Mouse (Mus musculus) hindbrain, embryonic 16.5 days (tissue): ENCODE data around the gene Fkbp5. TPM values are rescaled to one million over a fixed set of nuclear protein-coding genes. Genes with fewer than 3 reads are reported as not detected.

Experiments used
- ATAC-seq: fragments of 200-750 bp; cut with Nextera tagmentation; 2 replicates; pipeline ENCODE4 v1.8.0; 2017; ENCODE audit warnings: moderate TSS enrichment, moderate library complexity
- H3K27ac ChIP-seq: fragments of 300-500 bp; sonication (generic); 2 replicates; pipeline ENCODE4 v1.5.1; 2014; ENCODE audit warnings: low read depth, mild to moderate bottlenecking, control low read depth, low read length, moderate library complexity
- H3K27me3 ChIP-seq: fragments of 300-500 bp; sonication (generic); replicated peaks from 2 replicates; pipeline ENCODE4 v1.6.1; 2014; ENCODE audit warnings: low read length; ENCODE audit not compliant: control insufficient read depth, insufficient read depth
- H3K36me3 ChIP-seq: fragments of 300-500 bp; sonication (generic); 2 replicates; pipeline ENCODE4 v1.6.1; 2014; ENCODE audit warnings: mild to moderate bottlenecking, low read length, moderate library complexity, mixed read lengths; ENCODE audit not compliant: control insufficient read depth, insufficient read depth
- H3K4me1 ChIP-seq: fragments of 300-500 bp; sonication (generic); 2 replicates; pipeline ENCODE4 v1.6.1; 2014; ENCODE audit warnings: low read depth, low read length; ENCODE audit not compliant: control insufficient read depth, insufficient read depth
- H3K4me2 ChIP-seq: fragments of 300-500 bp; sonication (generic); 2 replicates; pipeline ENCODE4 v1.6.1; 2014; ENCODE audit warnings: mild to moderate bottlenecking, low read length, control low read depth, moderate library complexity
- H3K4me3 ChIP-seq: fragments of 300-500 bp; sonication (generic); 2 replicates; pipeline ENCODE4 v1.5.1; 2014; ENCODE audit warnings: mild to moderate bottlenecking, low read length, control low read depth, moderate library complexity
- H3K9ac ChIP-seq: fragments of 300-500 bp; sonication (generic); 2 replicates; pipeline ENCODE4 v1.6.1; 2014; ENCODE audit warnings: low read depth, mild to moderate bottlenecking, control low read depth, low read length, moderate library complexity
- H3K9me3 ChIP-seq: fragments of 300-500 bp; sonication (generic); 2 replicates; pipeline ENCODE4 v1.6.1; 2014; ENCODE audit warnings: mild to moderate bottlenecking, low read length, moderate library complexity; ENCODE audit not compliant: control insufficient read depth
- WGBS: fragments of 180-500 bp; shearing (Covaris S2); extraction: QIAGEN DNeasy Blood & Tissue Kit; methylation state at CpG from one replicate; pipeline ENCODE4 v1.1.7; 2014; 5-methylcytosine and 5-hydroxymethylcytosine counted together
- polyA plus RNA-seq: library from polyadenylated mRNA; unstranded; fragments of >200 nt; fragmentation: Nextera tagmentation; extraction: Ambion mirVana; gene quantifications from 2 replicates; pipeline ENCODE4 v1.2.1, GENCODE M21; 2015

Fkbp5 gene
- polyA plus RNA-seq, 1 experiment from 2014 or later, result 26.7 TPM

- 97% methylated on average over 3 of the region's 3 CpGs for WGBS
- H3K27me3 ChIP-seq, result peaks cover 6% of the 10 kb centered on the region
- no peak for ATAC-seq
These were observed 2.5 kb upstream of the Fkbp5 start for GRCm38 (mm10) chr17:28519827-28520226.

GRCm38 (mm10) chr17:28518615-28519071 lies 1.3 kb upstream of the Fkbp5 start:
- WGBS, result 9% methylated on average over 8 of the region's 8 CpGs
- Histone ChIP-seq H3K4me1 (peaks cover 21% of the 10 kb centered on the region), H3K36me3 (no peaks in the 10 kb centered on the region), H3K27me3 (peaks cover 6% of the 10 kb centered on the region), H3K4me2 (peak overlapping the region; percentile 94), H3K9ac (peak overlapping the region; percentile 77), H3K9me3 (no peaks in the 10 kb centered on the region), H3K27ac (peak overlapping the region; percentile 72), H3K4me3 (peak overlapping the region; percentile 53)
- no peak for ATAC-seq

More at GRCm38 (mm10) chr17:28519827-28520226, 2.5 kb upstream of the Fkbp5 start:
- H3K9me3 ChIP-seq, result no peaks in the 10 kb centered on the region
- no peaks in the 10 kb centered on the region for H3K36me3 ChIP-seq
- peaks cover 21% of the 10 kb centered on the region for H3K4me1 ChIP-seq
- no peak overlapping the region for H3K4me3 ChIP-seq
- no peak overlapping the region for H3K4me2 ChIP-seq
- no peak overlapping the region for H3K9ac ChIP-seq
- H3K27ac ChIP-seq, result no peak overlapping the region

GRCm38 (mm10) chr17:28517956-28518614 lies 758 bp upstream of the Fkbp5 start:
- no peaks in the 10 kb centered on the region for H3K9me3 ChIP-seq
- H3K4me1 ChIP-seq, result peaks cover 18% of the 10 kb centered on the region
- peak overlapping the region; percentile 72 for H3K27ac ChIP-seq
- peak overlapping the region; percentile 77 for H3K9ac ChIP-seq
- peak overlapping the region; percentile 94 for H3K4me2 ChIP-seq
- ATAC-seq, result peak; percentile 70
- WGBS, result under 1% methylated on average over 31 of the region's 46 CpGs
- peaks cover 6% of the 10 kb centered on the region for H3K27me3 ChIP-seq
- H3K4me3 ChIP-seq, result peak overlapping the region; percentile 53
- H3K36me3 ChIP-seq, result no peaks in the 10 kb centered on the region

- Histone ChIP-seq H3K4me2 (peak overlapping the region; percentile 94), H3K4me3 (no peak overlapping the region; the same call in 1 of the 2 replicates), H3K27ac (no peak overlapping the region), H3K9me3 (no peaks in the 10 kb centered on the region), H3K36me3 (no peaks in the 10 kb centered on the region), H3K4me1 (peaks cover 13% of the 10 kb centered on the region), H3K9ac (no peak overlapping the region), H3K27me3 (peaks cover 6% of the 10 kb centered on the region)
- 84% methylated on average over 4 of the region's 4 CpGs for WGBS
- ATAC-seq, result no peak
These were observed 446 bp downstream of the Fkbp5 start for GRCm38 (mm10) chr17:28516881-28517280.

GRCm38 (mm10) chr17:28515431-28516341 lies 1.6 kb downstream of the Fkbp5 start:
- H3K27ac ChIP-seq, result no peak overlapping the region
- no peak; the same call in 1 of the 2 replicates for ATAC-seq

GRCm38 (mm10) chr17:28514555-28514954 lies 2.8 kb downstream of the Fkbp5 start:
- WGBS, result 51% methylated on average over 5 of the region's 5 CpGs
- ATAC-seq, result no peak
- peaks cover 15% of the 10 kb centered on the region for H3K4me1 ChIP-seq

More at GRCm38 (mm10) chr17:28515431-28516341, 1.6 kb downstream of the Fkbp5 start:
- Histone ChIP-seq H3K9me3 (no peaks in the 10 kb centered on the region), H3K36me3 (no peaks in the 10 kb centered on the region), H3K4me3 (no peak overlapping the region), H3K4me2 (no peak overlapping the region), H3K9ac (no peak overlapping the region), H3K27me3 (peaks cover 2% of the 10 kb centered on the region), H3K4me1 (peaks cover 15% of the 10 kb centered on the region)
- 63% methylated on average over 10 of the region's 10 CpGs for WGBS

GRCm38 (mm10) chr17:28513844-28514243 lies 3.5 kb downstream of the Fkbp5 start:
- no peak overlapping the region for H3K4me2 ChIP-seq
- H3K36me3 ChIP-seq, result no peaks in the 10 kb centered on the region
- no peak overlapping the region for H3K4me3 ChIP-seq
- WGBS, result 72% methylated on average over 7 of the region's 7 CpGs
- H3K27ac ChIP-seq, result no peak overlapping the region
- no peaks in the 10 kb centered on the region; the same call in 1 of the 2 replicates for H3K27me3 ChIP-seq
- ATAC-seq, result no peak
- no peaks in the 10 kb centered on the region for H3K9me3 ChIP-seq
- H3K9ac ChIP-seq, result no peak overlapping the region
- peaks cover 14% of the 10 kb centered on the region for H3K4me1 ChIP-seq

More at GRCm38 (mm10) chr17:28514555-28514954, 2.8 kb downstream of the Fkbp5 start:
- Histone ChIP-seq H3K4me3 (no peak overlapping the region), H3K9me3 (no peaks in the 10 kb centered on the region), H3K27me3 (no peaks in the 10 kb centered on the region; the same call in 1 of the 2 replicates), H3K36me3 (no peaks in the 10 kb centered on the region), H3K27ac (no peak overlapping the region), H3K9ac (no peak overlapping the region), H3K4me2 (no peak overlapping the region)

GRCm38 (mm10) chr17:28513337-28513736 lies 4.0 kb downstream of the Fkbp5 start:
- H3K4me3 ChIP-seq, result no peak overlapping the region
- H3K9ac ChIP-seq, result no peak overlapping the region
- no peak for ATAC-seq
- peaks cover 9% of the 10 kb centered on the region for H3K4me1 ChIP-seq
- no peaks in the 10 kb centered on the region for H3K36me3 ChIP-seq
- no peaks in the 10 kb centered on the region; the same call in 1 of the 2 replicates for H3K27me3 ChIP-seq
- H3K27ac ChIP-seq, result no peak overlapping the region
- H3K4me2 ChIP-seq, result no peak overlapping the region
- 71% methylated on average over 1 of the region's 1 CpGs for WGBS
- no peaks in the 10 kb centered on the region for H3K9me3 ChIP-seq

GRCm38 (mm10) chr17:28512696-28513095 lies 4.6 kb downstream of the Fkbp5 start:
- Histone ChIP-seq H3K36me3 (no peaks in the 10 kb centered on the region), H3K9ac (no peak overlapping the region), H3K4me1 (peaks cover 7% of the 10 kb centered on the region), H3K27ac (no peak overlapping the region), H3K27me3 (no peaks in the 10 kb centered on the region; the same call in 1 of the 2 replicates), H3K4me2 (no peak overlapping the region), H3K9me3 (no peaks in the 10 kb centered on the region), H3K4me3 (no peak overlapping the region)
- 47% methylated on average over 6 of the region's 6 CpGs for WGBS
- no peak for ATAC-seq
